Comparison of ENCODE assay signal across 21 mouse cellular contexts in the genomic region with DNA sequence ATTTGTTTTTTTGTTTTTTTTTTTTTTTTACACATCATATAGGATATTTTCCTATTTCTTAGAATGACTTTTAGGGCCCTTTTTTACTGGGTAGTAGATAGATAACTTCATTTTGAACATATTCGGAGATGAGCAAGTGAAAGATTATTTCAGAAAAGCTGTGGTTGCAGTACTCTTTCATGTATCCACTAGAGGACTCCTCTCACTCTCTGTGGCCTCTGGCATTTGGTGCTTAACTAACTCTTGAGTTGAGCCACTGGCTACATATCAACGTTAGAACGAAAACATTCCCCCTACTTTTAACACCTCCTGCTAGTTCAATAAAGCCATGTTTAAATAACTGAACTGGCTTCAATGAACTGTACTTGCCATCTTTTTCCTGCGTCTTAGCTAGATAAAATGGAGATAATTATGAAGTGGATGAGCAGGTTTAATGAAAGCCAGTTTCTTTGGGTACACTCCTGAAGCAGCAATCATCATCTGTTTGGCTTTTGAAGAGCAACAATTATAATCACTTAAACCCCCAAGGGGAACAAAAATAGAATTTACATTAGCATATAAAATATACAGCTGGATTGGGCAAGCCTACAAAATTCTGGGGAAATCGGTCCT. TPM values are rescaled to one million over a fixed set of nuclear protein-coding genes. Genes with fewer than 3 reads are reported as not detected.
DNase-seq lines count a peak whose midpoint lies in the region; ATAC-seq and TF ChIP-seq lines count a peak whose summit lies in the region.
"Had no signal": no experiment of that assay in that cellular context is flagged by ENCODE, and none has a peak within 500 bp of the region (broad histone marks: within the 10 kb centered on the region; RNA-seq: fewer than 3 reads in every experiment).

No protein-coding gene starts in this region.

- H3K4me2 ChIP-seq in heart, embryonic 12.5 days: no peak overlapping the region
- H3K4me2 ChIP-seq: heart, embryonic 11.5 days; intestine, embryonic 15.5 days had no signal

- H3K9me3 ChIP-seq in heart, embryonic 12.5 days (replicated peaks): no peaks in the 10 kb centered on the region
- H3K9me3 ChIP-seq: embryonic facial prominence, embryonic 10.5 days; G1E; intestine, embryonic 15.5 days had no signal

- H3K9ac ChIP-seq in heart, embryonic 12.5 days: no peak overlapping the region
- H3K9ac ChIP-seq: intestine, embryonic 15.5 days had no signal

- 50% methylated on average over 5 of the region's 5 CpGs for WGBS in heart, embryonic 12.5 days

- intact Hi-C loops in left cerebral cortex, adult 2 months (cut with DNase I): no loop called here
- intact Hi-C loops in left cerebral cortex, postnatal 10 days (cut with DNase I): no loop called here

- H3K4me1 ChIP-seq in heart, embryonic 12.5 days (replicated peaks): no peaks in the 10 kb centered on the region
- H3K4me1 ChIP-seq: embryonic facial prominence, embryonic 10.5 days; intestine, embryonic 15.5 days had no signal

- no peak for DNase-seq in frontal cortex, adult 2 months (ENCODE audit: extremely low spot score in 1 of 2, low spot score in 1 of 2)
- no peak for DNase-seq in left cerebral cortex, adult 2 months (ENCODE audit: extremely low spot score in 1 of 2, low spot score in 2 of 2)
- no peak for DNase-seq in left cerebral cortex, postnatal 10 days (ENCODE audit: extremely low spot score in 1 of 2, low spot score in 2 of 2)
- DNase-seq in MN1 (ENCODE audit: low spot score): peak; percentile 30
- DNase-seq in brain, embryonic 14.5 days (ENCODE audit: low read depth): peak; percentile 54
- DNase-seq: adrenal gland, postnatal 14 days; B cell, adult 2 months; cerebellum, adult 18-20 months; cerebellum, adult 9-11 months; cerebellum, postnatal 36 days; gastrocnemius, postnatal 14 days; heart, adult 2 months; kidney, adult 18-20 months had no signal

- peak; percentile 3; the same call in 1 of the 2 replicates for TF ChIP-seq CTCF in left cerebral cortex, adult 2 months (IDR thresholded peaks at IDR 0.05)
- 0 out of 2 replicates have a peak, but pooled peaks have one; percentile 3 for TF ChIP-seq CTCF in brain, embryonic 14.5 days (IDR thresholded peaks at IDR 0.05; ENCODE audit: borderline replicate concordance, extremely low read depth, insufficient read depth, insufficient read length)

- H3K36me3 ChIP-seq in heart, embryonic 12.5 days: no peaks in the 10 kb centered on the region
- H3K36me3 ChIP-seq: embryonic facial prominence, embryonic 10.5 days; G1E; intestine, embryonic 15.5 days had no signal

- peak; percentile 65 for ATAC-seq in frontal cortex, adult (ENCODE audit: low TSS enrichment)
- no peak for ATAC-seq in heart, embryonic 12.5 days (ENCODE audit: insufficient number of reproducible peaks, low FRiP score)
- ATAC-seq: CD4-positive, CD25-positive, alpha-beta regulatory T cell, adult 4 months; intestine, embryonic 15.5 days had no signal

- no peak for TF ChIP-seq POLR2A in brain, embryonic 14.5 days (IDR thresholded peaks at IDR 0.05; ENCODE audit: borderline replicate concordance, extremely low read depth, insufficient read depth, insufficient read length, poor library complexity, severe bottlenecking)

- no peaks in the 10 kb centered on the region for H3K27me3 ChIP-seq in heart, embryonic 12.5 days (replicated peaks)
- H3K27me3 ChIP-seq: intestine, embryonic 15.5 days had no signal

- no peak overlapping the region for H3K4me3 ChIP-seq in left cerebral cortex, adult 2 months
- no peak overlapping the region for H3K4me3 ChIP-seq in heart, embryonic 12.5 days
- H3K4me3 ChIP-seq: embryonic facial prominence, embryonic 10.5 days; heart, adult 2 months; intestine, embryonic 15.5 days had no signal

- no peak overlapping the region for H3K27ac ChIP-seq in left cerebral cortex, adult 2 months
- H3K27ac ChIP-seq in heart, embryonic 12.5 days (ENCODE audit: poor library complexity, severe bottlenecking): no peak overlapping the region
- H3K27ac ChIP-seq: embryonic facial prominence, embryonic 10.5 days; heart, adult 2 months; intestine, embryonic 15.5 days had no signal

RNA-seq across cellular contexts. Expression of gene Elavl2, which starts 8.5 kb away (rescaled TPM):
- polyA plus RNA-seq in frontal cortex, adult 2 months (2012; rRNA removed): 25.8 and 29.3 TPM in 2 replicates
- 100 to 1,000 TPM; 104 to 114 TPM for total RNA-seq in left cerebral cortex, adult 2 months (2021)
- 100 to 1,000 TPM; 130 to 134 TPM for total RNA-seq in left cerebral cortex, postnatal 10 days (2021)
- polyA plus RNA-seq in brain, embryonic 14.5 days (2012; rRNA removed): 82.0 and 104 TPM in 2 replicates
- polyA plus RNA-seq in heart, embryonic 12.5 days (2016; fragmentation: Nextera tagmentation; extraction: Ambion mirVana): 1.9 and 2.4 TPM in 2 replicates
- total RNA-seq: gastrocnemius, adult 18-20 months had no signal
- polyA plus RNA-seq: G1E had no signal

Comparison
In these comparisons a context has a peak if more than half of its experiments do, and no peak if none do; other contexts are left out.
1. DNase-seq: peak in MN1 (single experiment) and brain, embryonic 14.5 days (single experiment); none in frontal cortex, adult 2 months (0 of 2), left cerebral cortex, adult 2 months (0 of 2) and left cerebral cortex, postnatal 10 days (0 of 2).